Mouse (Mus musculus): ENCODE results near the gene Lrch1.
A peak's percentile ranks its signal among the peaks of the same experiment; 100 is the strongest.

Lrch1 gene

GRCm38 (mm10) chr14:74946751-74947375 is 813 bp downstream of the Lrch1 start:
- peak; percentile 91 for DNase-seq (ENCODE audit: low read depth)

- no peak for DNase-seq (ENCODE audit: low read depth)
These were observed 1.3 kb downstream of the Lrch1 start for GRCm38 (mm10) chr14:74946321-74946750.

GRCm38 (mm10) chr14:74945266-74946215 is 2.1 kb downstream of the Lrch1 start:
- peak; percentile 50 for DNase-seq (ENCODE audit: low read depth)

GRCm38 (mm10) chr14:74944128-74944755 is 3.4 kb downstream of the Lrch1 start:
- peak; percentile 55 for DNase-seq (ENCODE audit: low read depth)

GRCm38 (mm10) chr14:74943581-74944117 is 4.0 kb downstream of the Lrch1 start:
- peak; percentile 57 for DNase-seq (ENCODE audit: low read depth)

- DNase-seq (ENCODE audit: low read depth) = peak; percentile 42
These were observed 4.7 kb downstream of the Lrch1 start for GRCm38 (mm10) chr14:74943024-74943423.

GRCm38 (mm10) chr14:74941591-74941990 is 6.1 kb downstream of the Lrch1 start:
- no peak for DNase-seq (ENCODE audit: low read depth)

GRCm38 (mm10) chr14:74940741-74941140 is 6.9 kb downstream of the Lrch1 start:
- DNase-seq (ENCODE audit: low read depth) = peak; percentile 55

GRCm38 (mm10) chr14:74939355-74939754 is 8.3 kb downstream of the Lrch1 start:
- DNase-seq (ENCODE audit: low read depth) = no peak

GRCm38 (mm10) chr14:74938896-74939295 is 8.8 kb downstream of the Lrch1 start:
- no peak for DNase-seq (ENCODE audit: low read depth)

- no peak for DNase-seq (ENCODE audit: low read depth)
These were observed 11.0 kb downstream of the Lrch1 start for GRCm38 (mm10) chr14:74936557-74937261.

- no peak for DNase-seq (ENCODE audit: low read depth)
These were observed 12.6 kb downstream of the Lrch1 start for GRCm38 (mm10) chr14:74935111-74935510.

GRCm38 (mm10) chr14:74933960-74934710 is 13.5 kb downstream of the Lrch1 start:
- no peak for DNase-seq (ENCODE audit: low read depth)

- DNase-seq (ENCODE audit: low read depth) = no peak
These were observed 17.9 kb downstream of the Lrch1 start for GRCm38 (mm10) chr14:74929739-74930138.

- no peak for DNase-seq (ENCODE audit: low read depth)
These were observed 18.8 kb downstream of the Lrch1 start for GRCm38 (mm10) chr14:74928809-74929432.

GRCm38 (mm10) chr14:74926899-74927571 is 20.6 kb downstream of the Lrch1 start:
- no peak for DNase-seq (ENCODE audit: low read depth)

- DNase-seq (ENCODE audit: low read depth) = no peak
These were observed 21.6 kb downstream of the Lrch1 start for GRCm38 (mm10) chr14:74925951-74926517.

GRCm38 (mm10) chr14:74924521-74924920 is 23.2 kb downstream of the Lrch1 start:
- DNase-seq (ENCODE audit: low read depth) = no peak

GRCm38 (mm10) chr14:74924031-74924430 is 23.6 kb downstream of the Lrch1 start:
- DNase-seq (ENCODE audit: low read depth) = no peak
